Mouse (Mus musculus): ENCODE results near the gene Gm13889.

Gene Gm13889

DNA sequence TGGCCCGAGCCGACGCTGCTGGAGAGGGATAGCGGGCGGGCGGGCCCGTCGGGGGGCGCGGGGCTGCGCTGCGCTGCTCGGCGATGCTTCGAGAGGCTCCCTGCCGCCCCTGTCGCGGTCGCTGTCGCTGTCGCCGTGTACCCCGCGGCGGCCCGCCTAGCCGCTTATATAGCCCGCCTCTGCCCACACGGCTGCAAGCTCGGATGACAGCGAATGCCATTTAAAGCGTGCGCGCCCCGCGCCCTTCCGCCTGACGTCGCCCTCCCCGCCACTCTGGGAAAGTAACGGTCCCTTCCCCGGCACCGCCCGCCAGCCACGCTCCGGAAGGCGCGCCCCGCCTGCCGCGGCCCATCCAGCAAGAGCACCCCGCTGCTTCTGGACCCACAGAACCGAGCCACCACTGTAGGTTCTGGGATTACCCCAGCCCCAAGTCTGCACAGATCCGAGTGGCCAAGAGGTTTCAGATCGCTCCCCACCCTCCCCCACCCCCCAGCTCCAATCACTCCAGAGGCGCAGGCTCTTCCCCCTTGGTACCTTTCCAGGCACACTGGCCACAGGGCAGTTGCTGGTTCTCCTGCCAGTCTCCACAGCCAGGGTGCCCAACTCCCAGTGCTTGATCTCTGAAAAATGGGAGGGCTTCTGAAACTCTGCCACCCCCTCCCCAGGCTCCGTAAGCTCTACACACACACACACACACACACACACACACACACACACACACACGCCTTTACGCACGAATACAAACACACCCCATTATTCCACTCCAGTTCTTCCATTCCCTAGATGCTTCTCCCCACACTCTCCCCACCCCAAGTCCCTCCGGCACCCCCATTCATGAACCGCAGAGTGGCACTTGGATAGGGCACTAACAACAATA lies at the start of gene Gm13889:
Gm13889 (minus strand) TSS at position 294 of the 877 bp plus-strand sequence.
- in situ Hi-C loops (cut with MboI) = no loop called here

DNA sequence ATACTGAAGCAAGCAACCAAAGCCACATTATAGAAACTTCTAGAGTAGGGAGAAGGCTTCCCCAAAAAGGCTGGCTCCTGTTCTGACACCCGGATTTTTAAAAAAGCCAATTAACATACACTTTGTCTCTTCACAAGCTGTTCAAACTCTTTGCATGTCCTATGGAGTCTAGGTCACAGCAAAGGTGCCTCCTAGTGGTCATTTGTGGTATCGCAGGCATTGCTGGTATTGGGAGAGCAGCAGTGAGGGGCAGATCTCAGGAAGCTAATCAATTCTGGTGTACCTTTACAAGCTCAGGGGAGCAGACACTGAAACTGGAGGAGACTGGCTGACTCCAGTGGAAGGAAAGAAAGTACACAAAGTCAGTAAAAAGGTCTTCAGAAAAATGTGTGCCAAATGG lies 45.3 kb upstream of the Gm13889 start:
- in situ Hi-C loops (cut with MboI) = no loop called here

DNA sequence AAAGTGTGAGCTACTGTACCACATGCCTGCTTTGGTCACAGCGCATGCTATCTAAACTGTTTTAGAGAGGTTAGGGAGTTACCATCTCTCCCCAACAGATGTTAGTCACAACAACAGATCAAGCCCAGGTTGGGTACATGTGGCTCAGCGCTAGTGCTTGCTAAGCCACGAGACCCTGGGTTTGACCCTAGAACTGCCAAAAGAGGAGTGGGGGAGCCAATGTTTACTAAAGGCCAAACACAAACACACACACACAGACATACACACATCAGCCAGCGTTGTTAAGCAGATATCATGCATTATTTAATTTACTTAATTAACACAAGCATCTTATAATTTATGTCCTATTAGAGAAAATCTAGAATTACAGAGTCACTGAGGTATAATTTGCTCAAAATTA lies 44.9 kb upstream of the Gm13889 start:
- in situ Hi-C loops (cut with MboI) = no loop called here

DNA sequence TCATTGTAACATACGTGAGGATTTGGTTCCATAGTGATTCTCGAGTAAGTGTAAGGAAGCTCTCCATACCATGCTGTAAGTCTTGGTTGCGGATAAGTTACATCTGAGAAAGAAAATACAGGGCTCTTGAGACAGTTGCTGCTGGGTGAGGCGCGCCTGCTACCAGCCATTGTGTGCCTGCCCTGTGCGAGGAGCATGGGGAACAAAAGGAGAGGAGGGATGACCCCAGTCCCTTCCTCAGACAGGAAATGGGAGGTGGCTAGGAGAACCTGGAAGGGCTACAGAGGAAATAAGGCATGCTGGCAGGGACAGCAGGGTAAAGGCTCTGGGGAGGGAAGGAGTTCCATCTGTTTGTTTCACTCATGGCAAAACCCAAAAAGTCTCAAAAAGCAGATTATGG lies 44.4 kb upstream of the Gm13889 start:
- in situ Hi-C loops (cut with MboI) = no loop called here

DNA sequence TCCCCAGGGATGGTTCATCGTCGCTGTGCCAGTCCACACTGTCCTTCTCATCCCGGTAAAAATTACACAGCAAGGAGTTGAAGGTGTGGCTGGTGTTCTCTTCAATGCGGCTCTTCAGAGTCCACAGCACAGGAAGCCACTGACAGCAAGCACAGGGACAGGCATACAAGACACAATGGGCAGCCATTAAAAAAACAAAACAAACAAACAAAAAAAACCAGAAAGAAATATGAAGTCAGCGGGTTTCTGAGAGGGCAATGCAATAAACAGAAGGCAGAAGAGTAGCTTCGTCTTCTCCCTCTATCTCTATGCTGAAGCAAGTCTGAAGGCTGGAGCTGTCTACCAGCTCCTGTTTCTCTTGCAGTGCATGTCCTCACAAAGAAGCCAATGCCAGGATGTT lies 39.3 kb upstream of the Gm13889 start, which contains the start of gene Gm27027:
Gm27027 (minus strand) TSS at position 101 of the 400 bp plus-strand sequence.
- in situ Hi-C loops (cut with MboI) = no loop called here

DNA sequence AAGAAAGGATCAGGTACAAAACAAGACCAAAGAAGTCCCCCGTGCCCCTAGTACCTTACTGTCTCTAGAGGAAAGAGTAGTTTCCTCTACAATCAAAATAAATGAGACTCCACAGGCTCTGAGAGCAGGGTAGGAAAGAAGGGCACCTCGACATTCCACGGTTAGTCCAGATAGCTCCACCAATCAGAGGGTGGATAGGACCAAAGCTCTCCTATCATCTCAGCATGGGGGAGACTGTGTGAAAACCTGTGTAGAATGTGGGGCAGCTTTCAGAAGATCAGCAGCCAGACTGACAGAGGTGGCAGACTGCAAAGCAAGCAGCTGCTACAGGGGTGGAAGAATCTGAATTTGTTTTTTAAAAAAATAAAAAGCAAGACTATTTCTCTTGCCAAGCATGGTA lies 35.8 kb upstream of the Gm13889 start:
- in situ Hi-C loops (cut with MboI) = no loop called here

DNA sequence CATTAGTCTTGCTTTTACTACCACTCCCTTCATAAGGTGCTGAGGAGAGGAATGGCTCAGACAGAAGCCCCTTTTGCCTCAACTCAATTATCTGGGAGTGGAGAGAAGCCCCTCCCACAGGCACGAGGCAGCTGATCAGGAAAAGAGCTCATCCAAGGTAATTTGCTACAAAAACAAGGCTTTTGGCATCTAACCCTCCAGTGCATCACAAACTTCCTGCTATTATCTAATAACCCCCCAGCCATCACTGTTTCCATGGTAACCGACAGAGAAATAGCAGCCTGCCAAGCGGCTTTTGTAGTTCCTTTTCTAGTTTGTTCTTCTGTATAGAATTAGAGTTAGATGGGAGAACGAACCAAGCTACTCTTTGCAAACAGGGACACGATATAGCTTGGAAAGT lies 35.3 kb upstream of the Gm13889 start:
- in situ Hi-C loops (cut with MboI) = no loop called here

DNA sequence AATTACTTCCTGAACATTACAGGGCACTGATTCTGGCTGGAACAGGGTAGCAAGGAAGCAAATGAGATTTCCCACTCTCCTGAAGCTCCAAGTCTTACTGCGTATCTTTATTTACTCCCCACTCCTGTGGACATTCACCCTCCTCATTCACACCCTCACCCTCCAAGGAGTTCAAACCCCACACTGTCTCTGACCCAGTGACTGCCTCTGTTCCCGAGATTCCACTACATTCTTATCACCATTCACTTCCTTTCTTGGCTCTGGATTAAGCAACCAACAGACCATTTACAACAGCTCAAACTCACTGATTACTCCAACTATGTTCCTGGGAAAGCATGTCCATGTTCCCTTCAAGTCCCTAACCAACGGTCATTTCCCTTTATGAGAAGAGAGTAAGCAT lies 34.3 kb upstream of the Gm13889 start:
- in situ Hi-C loops (cut with MboI) = no loop called here

DNA sequence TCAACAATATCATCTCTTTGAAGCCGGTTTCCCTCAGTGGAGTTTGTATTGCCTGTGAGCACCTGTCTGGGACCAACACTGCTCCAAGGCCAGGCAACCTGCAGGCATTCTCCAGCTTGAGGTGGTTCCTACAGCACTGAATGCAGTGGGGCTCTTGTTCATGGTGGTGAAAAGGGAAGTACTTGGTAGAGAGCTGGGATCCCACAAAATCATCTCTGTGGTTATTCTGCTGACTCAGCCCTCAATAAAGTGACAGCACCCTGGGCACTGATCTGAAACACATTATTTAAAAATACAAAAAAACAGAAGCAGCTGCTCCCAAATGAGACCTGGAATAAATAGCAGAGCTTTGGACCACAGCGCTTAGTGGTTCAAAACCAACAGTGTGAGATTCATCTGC lies 31.4 kb upstream of the Gm13889 start:
- in situ Hi-C loops (cut with MboI) = no loop called here

DNA sequence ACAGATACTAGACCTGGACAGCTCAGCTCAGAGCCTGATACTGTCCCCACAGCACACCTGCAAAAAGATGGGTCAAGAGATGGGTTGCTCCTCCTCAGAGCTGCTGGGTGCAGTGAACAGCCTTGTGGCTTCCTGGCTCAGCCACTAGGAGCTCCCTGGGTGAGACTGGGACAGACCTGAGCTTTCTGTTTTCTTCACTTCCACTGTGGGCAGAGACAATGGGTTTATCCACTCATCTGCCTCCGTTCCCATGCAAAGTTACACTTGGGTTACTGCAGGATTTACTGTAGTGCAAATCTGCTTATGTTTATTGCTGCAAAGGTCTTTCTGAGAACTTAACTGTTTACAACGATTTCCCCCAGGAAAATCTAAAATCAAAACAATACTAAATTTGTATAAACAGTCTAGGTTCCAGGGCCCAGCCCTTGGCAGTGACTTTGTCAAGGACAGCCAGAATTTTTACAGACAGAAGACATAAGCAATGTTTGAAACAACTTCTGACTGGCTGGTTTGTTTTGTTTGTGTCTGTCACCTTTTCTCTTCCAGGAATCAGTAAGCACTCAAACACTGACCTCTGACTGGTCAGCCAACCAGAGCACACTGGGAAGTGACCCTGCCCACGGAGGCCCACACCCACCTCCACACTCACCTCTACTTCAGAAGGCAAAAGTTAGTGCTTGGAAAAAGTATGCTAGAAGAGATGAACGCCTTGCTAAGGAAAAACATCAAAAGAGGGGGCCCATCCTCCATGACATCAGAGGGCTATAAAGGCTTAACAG lies 25.6 kb upstream of the Gm13889 start:
- in situ Hi-C loops (cut with MboI) = no loop called here

DNA sequence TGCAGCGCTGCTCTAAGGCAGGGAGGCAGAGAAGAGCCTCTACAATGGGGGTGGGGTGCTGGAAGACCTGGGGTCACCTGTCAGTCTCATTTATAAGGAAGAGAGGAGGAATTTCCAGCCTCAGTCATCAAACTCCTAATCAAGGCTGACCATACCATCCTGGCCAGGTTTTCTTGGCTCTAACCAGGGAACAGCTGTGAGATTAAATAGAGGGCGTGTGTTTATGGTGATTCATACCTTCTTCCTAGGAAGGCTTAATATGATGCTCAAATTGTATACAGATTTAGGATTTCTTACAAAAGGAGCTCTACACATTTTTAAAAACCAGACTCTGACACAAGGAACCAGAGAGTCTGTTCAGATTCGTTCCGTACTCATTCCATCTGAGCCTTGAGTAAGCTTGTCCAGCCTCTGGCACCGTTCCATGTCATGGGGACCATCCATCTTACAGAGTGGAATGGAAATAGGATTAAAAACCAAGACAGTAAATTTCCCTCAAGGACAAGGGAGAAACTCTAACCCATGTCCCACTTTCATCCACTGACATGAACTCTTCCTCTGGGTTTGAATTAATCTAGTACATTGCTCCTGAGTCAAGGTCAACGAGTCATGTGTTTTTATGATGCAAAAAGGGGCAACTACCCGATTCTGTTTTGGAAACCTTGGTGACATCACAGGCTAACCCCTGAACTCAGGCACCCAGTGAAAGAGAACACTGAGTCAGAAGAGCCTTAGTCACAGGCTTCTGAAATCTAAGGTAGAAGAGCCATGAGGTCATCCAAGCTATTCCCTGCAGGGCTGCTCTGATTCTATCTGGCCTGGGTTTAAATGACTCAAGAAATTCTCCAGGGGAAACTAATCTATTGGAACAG lies 22.5 kb upstream of the Gm13889 start:
- in situ Hi-C loops (cut with MboI) = no loop called here

DNA sequence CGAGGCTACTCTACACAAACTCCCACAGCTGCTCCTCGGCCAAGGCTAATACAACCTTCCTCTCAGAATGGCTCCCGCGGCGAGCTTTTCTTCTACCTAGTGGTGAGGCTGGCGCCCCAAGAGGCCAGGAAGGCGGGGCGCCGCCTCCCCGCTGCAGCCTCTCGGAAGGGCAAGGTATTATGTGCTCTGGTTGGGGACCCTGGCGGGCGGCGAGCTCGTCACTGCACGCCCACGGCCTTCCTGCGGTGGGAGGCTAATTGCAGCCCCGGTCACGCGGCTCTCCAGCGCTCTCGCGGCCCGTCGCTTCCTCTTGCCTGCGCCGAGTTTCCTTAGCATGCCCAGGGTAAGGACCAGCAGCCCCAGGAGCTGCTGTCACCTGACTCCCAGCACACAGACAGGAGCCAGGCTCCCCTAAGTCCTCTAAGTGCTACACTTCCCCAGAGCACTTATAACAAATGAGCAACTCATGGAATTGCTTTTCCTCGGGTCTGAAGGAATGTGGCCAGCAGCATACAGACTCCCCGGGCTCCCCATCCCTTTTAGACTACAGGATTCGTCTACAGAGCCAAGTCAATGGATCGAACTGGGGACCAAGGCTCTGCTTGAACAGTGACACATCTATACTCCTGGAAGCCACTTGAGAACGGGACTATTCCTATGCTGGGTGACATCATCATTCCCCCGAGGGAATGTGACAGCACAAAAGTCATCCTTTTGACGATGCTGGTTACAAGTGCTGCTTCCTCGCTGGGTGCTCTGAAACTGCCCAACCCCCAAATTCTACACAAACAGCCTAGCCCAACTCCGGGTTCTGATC lies 19.6 kb upstream of the Gm13889 start:
- in situ Hi-C loops (cut with MboI) = no loop called here

DNA sequence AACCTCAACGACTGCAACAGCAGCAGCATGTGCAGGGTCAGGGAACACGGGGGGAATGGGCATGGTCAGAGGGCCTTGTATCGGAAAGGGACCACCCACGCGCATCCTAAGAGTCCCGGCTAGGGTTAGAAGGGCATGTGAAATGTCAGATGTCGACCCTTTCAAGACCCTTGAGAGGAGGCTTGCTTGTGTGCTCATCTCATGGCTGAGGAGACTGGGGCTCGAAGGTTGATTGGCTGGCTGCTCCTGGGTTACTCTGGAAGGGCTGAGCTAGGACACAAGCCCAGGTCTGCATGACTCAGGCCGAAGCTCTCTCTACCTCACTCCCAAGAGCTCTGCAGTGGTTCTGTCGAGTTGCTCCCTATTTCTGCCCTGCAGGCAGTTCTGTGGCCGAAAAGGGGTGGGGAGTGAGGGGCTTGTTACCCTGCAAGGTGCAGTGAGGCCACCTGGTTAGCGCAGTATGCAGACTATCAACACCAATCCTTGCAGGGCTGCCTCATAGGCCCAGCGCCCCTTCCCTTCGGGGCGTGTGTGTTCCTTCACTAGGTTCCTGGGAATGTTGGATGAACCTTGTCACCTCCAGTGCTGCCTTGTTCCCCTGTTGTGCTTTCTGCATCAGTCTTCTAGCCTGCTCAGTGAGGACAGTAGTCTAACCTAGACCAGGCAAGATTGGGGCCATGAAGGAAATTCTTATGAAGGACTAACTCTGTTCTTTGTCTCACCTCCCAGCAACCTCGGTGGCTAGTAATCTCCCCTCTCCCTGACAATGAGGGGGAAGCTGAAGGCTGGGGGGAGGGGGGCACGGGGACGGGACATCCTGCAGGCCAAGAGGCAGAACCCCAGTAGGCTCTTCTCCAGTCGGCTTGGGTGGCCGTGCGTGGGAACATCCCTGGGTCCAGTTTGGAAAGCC lies 18.8 kb upstream of the Gm13889 start:
- in situ Hi-C loops (cut with MboI) = no loop called here

DNA sequence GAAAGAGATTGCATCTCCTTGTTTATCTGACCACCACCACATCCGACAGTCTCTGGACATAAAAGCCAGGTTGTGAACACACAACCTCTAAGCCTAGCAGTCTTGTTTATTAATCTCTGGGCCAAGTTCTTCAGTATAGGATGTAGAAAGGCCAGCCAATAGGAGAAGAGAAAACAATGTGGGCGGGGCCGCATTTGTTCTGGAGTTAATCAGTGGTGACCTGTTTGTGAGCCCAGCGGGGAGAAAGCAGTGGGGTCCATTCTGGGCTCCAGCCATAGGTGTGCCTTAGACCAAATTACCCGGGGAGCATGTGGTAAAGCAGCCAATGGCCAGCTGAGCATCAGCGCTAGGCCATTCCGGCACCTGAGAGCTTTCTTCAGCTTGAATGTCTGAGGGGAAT lies 18.0 kb upstream of the Gm13889 start:
- in situ Hi-C loops (cut with MboI) = no loop called here

DNA sequence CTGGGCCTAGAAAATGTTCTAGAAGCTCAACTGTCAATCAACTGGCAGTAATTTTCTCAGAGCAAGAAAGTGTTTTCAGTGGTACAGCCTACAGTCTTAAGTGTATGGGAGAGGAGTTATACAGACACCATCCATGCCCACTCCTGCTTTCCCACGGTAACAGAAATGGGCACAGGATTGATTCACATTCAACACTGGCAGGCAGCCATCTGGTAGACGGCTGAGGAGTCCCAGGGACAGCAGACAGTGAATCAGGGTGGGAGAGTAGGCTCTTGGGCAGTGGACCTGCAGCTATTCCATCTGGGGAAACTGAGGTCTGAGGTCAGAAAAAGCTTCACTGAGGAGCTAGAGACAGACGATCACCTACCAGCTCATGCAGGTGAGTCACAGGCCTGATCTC lies 14.6 kb upstream of the Gm13889 start:
- in situ Hi-C loops (cut with MboI) = no loop called here

DNA sequence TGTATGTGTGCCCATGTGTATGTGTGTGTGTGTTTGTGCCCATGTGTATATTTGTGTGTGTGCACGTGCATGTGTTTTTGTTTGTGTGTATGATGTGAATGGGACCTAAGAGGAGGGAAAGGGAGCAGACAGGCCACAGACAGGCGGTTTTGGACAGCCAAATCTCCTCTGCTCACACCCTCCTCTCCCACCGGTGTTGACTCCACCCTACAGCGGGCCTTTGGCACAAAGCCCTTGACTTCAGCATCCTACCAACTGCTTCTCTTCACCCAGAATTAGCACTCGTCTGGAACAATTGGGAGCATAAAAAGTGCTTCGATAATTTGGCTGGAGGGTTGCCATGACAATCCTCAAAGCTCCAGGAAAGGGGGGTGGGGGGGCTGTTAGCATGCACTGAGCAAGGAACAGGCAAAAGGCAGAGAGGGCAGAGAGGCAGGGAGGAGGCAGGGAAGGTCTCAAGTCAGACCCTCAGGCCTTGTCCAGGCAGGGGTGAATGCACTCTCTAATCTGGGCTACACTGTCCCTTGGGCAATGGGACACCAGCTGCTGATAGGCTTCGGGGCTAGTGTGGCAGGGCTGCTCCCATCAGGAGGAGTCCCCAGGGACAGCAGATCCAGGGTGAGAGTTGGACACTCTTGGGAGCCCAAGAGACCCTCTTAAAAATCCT lies 7.6 kb upstream of the Gm13889 start:
- in situ Hi-C loops (cut with MboI) = no loop called here

DNA sequence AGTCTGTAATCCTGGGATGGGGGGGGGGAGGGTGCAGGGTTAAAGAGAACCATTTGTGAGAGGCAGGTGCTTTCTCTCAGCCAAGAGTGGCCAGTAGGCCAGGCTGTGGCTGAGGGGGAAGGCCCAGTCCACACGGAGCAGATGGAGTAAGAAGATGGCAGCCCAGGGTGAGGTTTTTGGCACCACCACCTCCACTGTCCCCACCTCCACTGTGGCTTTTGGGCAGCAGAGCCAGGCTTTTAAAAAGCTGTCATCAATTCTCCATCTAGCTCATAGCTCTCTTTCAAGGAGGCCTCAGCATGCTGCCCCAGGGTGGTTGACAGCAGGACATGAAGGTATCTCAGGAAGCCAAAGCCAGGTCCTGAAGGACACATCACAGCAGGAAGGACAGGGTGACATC lies 6.8 kb upstream of the Gm13889 start:
- in situ Hi-C loops (cut with MboI) = no loop called here

DNA sequence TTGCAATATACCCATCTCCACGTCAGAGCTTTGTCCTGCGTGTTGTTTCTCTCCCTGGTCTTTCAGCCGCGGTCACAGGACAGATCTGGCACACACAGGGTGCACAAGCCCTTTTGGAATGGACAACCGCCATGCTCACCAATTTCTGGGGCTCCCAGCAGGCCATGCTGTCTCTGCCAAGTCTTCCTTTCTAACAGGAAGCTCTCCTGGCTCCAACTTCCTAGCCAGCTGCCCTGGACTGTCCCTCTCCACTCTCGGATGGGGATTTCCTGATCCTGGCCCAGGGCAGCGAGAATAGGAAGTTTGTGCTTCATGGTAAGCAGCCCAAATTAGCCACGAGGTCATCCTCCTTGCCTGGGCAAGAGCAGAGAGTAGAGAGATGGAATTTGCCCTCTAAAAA lies 4.7 kb upstream of the Gm13889 start:
- in situ Hi-C loops (cut with MboI) = no loop called here

DNA sequence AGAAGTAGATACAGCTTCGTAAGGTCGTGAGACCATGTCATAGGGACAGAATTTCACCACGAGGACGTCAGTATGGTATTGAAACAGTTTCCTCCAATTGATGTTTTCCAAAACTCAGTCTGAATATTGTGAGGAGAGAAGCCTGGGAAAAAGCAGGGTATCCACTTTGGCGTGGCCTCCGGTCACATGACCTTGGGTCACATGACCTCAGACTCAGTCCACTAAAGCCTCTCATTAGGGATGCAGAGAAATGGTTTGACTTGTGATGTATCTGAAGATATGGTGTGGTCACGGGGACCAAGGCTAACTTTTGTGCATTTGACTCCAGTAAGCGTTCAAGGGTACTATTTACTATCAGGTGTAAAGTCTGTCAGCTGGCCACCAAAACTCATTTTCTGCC lies 2.3 kb upstream of the Gm13889 start:
- in situ Hi-C loops (cut with MboI) = no loop called here

DNA sequence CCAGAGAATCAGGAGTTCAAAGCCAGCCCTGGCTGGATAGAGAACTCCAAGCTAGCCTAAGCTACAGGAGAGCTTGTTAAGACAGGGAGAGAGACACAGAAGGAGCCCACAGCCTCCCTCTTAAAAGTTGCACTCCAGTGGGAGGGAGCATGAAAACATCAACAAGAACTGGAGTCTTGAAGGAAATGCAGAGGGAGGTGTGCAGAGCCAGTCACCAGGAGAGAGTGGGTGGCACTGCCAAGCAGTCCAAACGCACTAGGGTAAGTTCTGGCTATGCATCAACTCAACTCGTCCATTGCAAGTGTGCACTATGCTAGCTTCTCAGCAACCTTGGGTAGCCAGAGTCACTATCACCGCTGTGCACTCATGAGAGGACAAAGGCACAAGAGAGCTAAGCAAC lies 1.2 kb upstream of the Gm13889 start:
- in situ Hi-C loops (cut with MboI) = no loop called here

All from mature B cell (primary cell).